Comparison of ENCODE assay signal across 29 mouse cellular contexts in genomic region chr1:147175350-147175749, GRCm38 (mm10).
"Had no signal": no experiment of that assay in that cellular context is flagged by ENCODE, and none has a peak within 500 bp of the region (broad histone marks: within the 10 kb centered on the region; RNA-seq: fewer than 3 reads in every experiment).

No protein-coding gene starts in this region.

- H3K36me3 ChIP-seq: embryonic facial prominence, embryonic 10.5 days; embryonic facial prominence, embryonic 12.5 days; embryonic facial prominence, embryonic 13.5 days; embryonic facial prominence, embryonic 15.5 days; forebrain, embryonic 10.5 days; forebrain, embryonic 12.5 days; forebrain, embryonic 15.5 days had no signal

- H3K4me1 ChIP-seq: embryonic facial prominence, embryonic 10.5 days; embryonic facial prominence, embryonic 12.5 days; embryonic facial prominence, embryonic 13.5 days; embryonic facial prominence, embryonic 15.5 days; forebrain, embryonic 10.5 days; forebrain, embryonic 12.5 days; forebrain, embryonic 13.5 days; forebrain, embryonic 15.5 days had no signal

- H3K9me3 ChIP-seq: embryonic facial prominence, embryonic 12.5 days; embryonic facial prominence, embryonic 13.5 days; embryonic facial prominence, embryonic 15.5 days; forebrain, embryonic 12.5 days; forebrain, embryonic 13.5 days; forebrain, embryonic 15.5 days had no signal

- H3K27ac ChIP-seq: embryonic facial prominence, embryonic 10.5 days; embryonic facial prominence, embryonic 12.5 days; embryonic facial prominence, embryonic 13.5 days; embryonic facial prominence, embryonic 15.5 days; forebrain, embryonic 10.5 days; forebrain, embryonic 12.5 days; forebrain, embryonic 13.5 days; forebrain, embryonic 15.5 days; gastrocnemius, adult 2 months; heart, adult 2 months had no signal

- H3K27me3 ChIP-seq: embryonic facial prominence, embryonic 12.5 days; embryonic facial prominence, embryonic 13.5 days; embryonic facial prominence, embryonic 15.5 days; forebrain, embryonic 12.5 days; forebrain, embryonic 13.5 days; forebrain, embryonic 15.5 days had no signal

- ATAC-seq: forebrain, embryonic 13.5 days; forebrain, embryonic 14.5 days; forebrain, embryonic 15.5 days; forebrain, embryonic 16.5 days; forebrain, postnatal 0 days had no signal

- DNase-seq: cerebellum, adult 2 months; cerebellum, adult 8-10 months; cerebellum, adult 9-10 months; cerebellum, adult 9-11 months; cerebellum, postnatal 10 days; cerebellum, postnatal 14 days; cerebellum, postnatal 25 days; cerebellum, postnatal 36 days; embryo, embryonic 11 days; forebrain, postnatal 0 days; gastrocnemius, adult 2 months; gastrocnemius, postnatal 10 days; gastrocnemius, postnatal 14 days; gastrocnemius, postnatal 25 days; gastrocnemius, postnatal 36 days; heart, adult 11 months; heart, adult 18-20 months; heart, adult 2 months had no signal

- H3K9ac ChIP-seq: embryonic facial prominence, embryonic 12.5 days; embryonic facial prominence, embryonic 13.5 days; embryonic facial prominence, embryonic 15.5 days; forebrain, embryonic 12.5 days; forebrain, embryonic 13.5 days; forebrain, embryonic 15.5 days; forebrain, postnatal 0 days had no signal

- H3K4me3 ChIP-seq: embryonic facial prominence, embryonic 10.5 days; embryonic facial prominence, embryonic 12.5 days; embryonic facial prominence, embryonic 13.5 days; embryonic facial prominence, embryonic 15.5 days; erythroblast, embryonic 14.5 days; forebrain, embryonic 10.5 days; forebrain, embryonic 12.5 days; forebrain, embryonic 13.5 days; forebrain, embryonic 15.5 days; gastrocnemius, adult 2 months; heart, adult 2 months had no signal

- H3K4me2 ChIP-seq: embryonic facial prominence, embryonic 12.5 days; embryonic facial prominence, embryonic 13.5 days; embryonic facial prominence, embryonic 15.5 days; forebrain, embryonic 12.5 days; forebrain, embryonic 13.5 days; forebrain, embryonic 15.5 days had no signal
